Mouse (Mus musculus): Measurements from ENCODE around the gene Bckdhb.
"Not testable (repeated sequence)": the region's sequence is repeated elsewhere in the genome, so short reads cannot be mapped to it uniquely, and the experiment has no call there.

Bckdhb gene

DNA sequence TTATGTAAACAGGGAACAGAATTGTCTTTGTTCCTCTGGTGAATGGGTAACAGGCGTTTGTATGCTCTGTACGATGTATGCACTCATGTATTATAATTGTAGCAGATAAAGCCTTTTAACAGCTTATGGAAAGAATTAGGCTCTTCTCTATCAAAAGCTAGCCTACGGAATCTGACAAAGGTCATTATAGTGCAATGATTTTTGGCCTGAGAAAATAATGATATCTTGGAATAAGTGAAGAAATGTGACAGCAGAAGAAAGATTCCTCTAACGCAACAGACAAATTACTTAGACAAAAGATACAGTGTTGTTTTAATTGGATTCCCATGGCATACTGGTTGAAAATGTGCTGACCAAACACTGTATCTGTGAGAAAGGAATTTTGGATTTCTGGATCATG, 122.0 kb downstream of the Bckdhb start:
- no peak for DNase-seq

DNA sequence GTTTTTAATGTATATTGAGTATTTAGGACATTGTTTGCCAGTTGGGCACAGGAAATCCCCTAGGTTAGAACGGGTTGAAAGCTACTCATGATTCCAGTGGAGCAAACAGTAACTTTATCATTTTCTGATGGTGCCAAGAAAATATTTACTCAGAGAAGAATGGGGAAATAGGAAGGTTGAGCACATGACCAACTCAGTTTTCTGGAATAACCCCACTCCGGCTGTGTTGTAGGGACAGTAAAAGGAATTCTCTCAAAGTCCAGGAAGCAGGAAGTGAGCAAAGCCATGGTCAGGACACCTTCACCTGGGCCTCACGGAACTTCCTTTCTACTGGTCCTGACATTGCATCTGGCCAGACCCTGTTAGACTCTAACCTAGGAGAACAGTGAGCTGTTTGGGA, 122.5 kb downstream of the Bckdhb start:
- no peak for DNase-seq

GRCm38 (mm10) chr9:84049142-84049541, 124.2 kb downstream of the Bckdhb start:
- DNase-seq = no peak

- DNase-seq = no peak
Observed at GRCm38 (mm10) chr9:84050867-84051635, 126.1 kb downstream of the Bckdhb start.

DNA sequence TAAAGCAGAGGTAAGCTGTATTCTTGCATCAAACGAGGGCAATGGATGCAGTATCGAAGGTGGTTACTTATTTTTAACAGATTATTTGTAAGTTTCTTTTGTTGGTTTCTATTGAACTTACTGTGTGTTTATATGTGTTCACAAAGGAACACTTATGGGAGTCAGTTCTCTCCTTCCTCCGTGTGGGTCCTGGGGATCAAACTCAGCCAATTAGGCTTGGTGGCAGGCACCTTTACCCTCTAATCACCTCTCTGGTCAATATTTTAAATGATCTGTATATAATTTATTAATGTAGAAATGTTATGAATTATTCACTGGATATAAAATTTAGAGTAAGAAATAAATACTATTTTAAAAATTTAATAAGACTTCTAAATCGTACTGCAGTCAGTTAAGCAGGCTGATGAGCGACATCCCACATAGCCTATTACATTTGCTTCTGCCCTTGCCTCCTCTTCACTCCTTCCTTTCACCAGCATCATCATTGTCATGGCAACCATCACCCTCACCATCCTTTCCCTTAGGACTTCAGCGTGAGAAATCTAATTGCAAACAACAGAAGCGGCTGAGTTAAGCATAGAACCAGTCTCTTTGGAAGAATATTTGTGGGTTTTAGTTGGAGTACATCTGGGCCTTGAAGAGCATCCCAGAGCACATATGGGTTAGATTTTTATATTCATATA, 130.3 kb downstream of the Bckdhb start:
- DNase-seq = no peak

DNA sequence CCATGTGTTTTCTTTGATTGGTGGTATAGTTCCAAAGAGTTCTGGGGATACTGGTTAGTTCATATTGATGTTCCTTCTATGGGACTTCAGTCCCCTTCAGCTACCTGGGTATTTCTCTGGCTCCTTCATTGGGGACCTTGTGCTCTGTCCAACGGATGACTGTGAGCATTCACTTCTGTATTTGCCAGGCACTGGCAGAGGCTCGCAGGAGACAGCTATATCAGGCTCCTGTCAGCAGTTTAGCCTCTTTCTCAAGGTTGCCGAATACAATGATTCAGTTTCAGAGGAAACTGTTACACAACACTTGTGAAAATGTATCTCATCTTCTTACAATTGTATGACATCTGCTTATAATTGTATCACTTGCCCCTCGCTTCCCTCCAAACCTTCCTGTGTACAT, 135.8 kb downstream of the Bckdhb start:
- not testable (repeated sequence) for DNase-seq

DNA sequence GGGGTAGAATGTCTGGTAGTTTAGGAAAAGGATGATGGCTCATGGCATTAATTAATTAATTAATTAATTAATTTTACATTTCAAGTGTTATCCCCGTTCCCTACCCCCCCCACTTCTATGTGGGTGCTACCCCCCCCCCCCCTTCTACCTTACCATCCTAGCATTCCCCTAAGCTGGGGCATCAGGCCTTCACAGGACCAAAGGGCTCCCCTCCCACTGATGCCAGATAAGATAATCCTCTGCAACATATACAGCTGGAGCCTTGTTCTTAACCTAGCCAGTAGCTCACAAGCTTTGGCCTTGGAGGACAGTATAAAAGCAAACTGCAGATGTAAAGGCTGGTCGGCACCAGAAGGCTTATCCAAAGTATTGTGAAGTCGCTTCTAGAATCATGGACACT, 138.7 kb downstream of the Bckdhb start:
- no peak for DNase-seq

- no peak for DNase-seq
Observed at GRCm38 (mm10) chr9:84064113-84064512, 139.2 kb downstream of the Bckdhb start.

DNA sequence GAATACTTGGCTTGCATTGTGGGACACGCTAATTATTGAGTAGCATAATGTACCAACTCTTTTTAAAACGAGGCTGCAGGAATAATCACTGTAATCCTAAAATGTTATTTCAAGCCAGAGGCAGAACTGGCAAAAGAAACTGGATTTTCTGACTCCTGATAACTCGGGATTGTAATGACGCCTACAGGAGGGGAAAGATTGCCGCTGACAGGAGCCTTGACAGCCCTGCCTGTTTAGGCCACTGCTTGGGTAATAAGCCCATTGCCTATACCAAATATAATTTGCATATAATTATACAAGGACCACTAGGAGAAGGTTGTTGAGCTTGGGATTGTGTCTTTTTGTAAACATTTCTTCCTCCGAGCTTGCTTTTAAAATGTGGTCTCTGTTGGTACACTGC, 145.3 kb downstream of the Bckdhb start:
- no peak for DNase-seq

DNA sequence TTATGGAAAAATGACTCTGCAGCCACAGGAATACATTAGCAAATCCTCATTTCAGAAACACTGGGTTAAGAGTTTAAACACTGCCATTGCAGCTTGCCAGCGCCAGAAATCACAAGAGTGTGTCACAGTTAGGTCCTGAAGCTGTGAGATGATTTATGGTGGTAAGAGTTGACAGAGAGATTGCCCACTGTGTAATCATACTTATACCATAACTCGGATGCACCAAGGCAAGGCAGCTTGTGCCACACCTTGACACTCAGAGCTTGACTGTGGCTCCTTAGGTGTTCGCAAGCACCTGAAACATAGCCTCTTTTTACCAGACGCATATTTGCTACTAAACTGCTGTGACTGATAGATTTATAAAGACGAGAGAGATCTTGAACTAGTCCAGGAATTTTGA, 145.8 kb downstream of the Bckdhb start:
- DNase-seq = no peak

DNA sequence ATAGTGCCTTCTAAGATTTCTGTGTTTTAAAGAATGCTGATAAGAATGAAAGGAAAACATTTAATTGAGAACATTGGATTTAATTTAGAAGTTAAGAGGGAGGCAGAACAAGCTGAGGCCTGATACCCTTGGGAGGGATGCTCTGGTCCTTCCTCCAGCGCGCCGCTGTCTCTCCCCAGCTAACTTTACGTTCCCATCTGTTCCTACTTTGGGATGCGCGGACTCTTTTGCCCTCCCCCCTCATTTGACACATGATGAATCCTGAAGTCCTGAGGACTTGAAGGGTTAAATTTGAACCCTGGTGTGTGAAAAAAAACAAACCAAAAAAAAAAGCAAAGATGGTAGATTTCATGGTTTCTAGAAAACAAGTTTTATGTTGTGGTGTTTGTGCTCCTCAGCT, 147.6 kb downstream of the Bckdhb start:
- no peak for DNase-seq

GRCm38 (mm10) chr9:84073237-84073636, 148.3 kb downstream of the Bckdhb start:
- no peak for DNase-seq

DNA sequence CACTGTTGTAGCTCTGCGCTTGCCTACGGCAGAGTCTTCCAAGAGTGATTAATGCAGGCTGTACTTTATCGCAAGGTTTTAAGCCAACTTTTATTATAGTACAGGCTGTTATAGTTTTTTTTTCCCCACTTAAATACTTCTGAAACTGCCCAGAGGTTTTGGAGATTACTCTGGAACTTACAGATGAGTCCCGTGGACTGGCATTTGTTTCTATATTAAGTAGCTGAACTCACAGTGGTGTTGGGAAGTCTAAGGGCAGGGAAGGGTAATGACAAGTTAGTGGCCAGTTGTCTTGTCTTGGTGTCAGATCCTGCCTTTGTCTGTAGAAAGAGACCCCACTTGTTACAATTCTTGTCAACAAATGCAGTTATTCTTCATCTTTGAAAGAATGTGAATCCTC, 158.6 kb downstream of the Bckdhb start:
- no peak for DNase-seq

DNA sequence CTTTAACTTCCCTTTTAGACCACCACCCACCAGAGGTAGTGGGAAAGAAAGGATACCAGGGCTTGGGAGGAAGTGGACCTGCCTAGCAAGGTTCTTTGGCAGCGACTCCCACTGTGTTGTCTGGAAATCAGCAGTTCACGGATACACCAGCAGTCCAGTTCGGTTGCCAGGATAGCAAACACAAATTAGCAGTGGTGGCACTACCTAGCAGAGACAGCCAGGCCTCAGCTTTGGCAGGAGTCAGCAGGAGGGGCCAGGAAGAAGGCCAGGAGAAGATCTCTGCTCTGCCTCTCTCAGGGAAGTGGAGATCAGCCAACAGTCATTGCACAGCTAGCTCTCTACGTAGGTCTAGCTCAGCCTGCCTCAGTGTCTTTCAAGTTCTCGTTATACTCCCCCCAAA, 159.7 kb downstream of the Bckdhb start:
- no peak for DNase-seq

GRCm38 (mm10) chr9:84090316-84091063, 165.5 kb downstream of the Bckdhb start:
- DNase-seq = no peak

- no peak for DNase-seq
Observed at GRCm38 (mm10) chr9:84092994-84093393, 168.0 kb downstream of the Bckdhb start.

GRCm38 (mm10) chr9:84094111-84094510, 169.2 kb downstream of the Bckdhb start:
- no peak for DNase-seq

DNA sequence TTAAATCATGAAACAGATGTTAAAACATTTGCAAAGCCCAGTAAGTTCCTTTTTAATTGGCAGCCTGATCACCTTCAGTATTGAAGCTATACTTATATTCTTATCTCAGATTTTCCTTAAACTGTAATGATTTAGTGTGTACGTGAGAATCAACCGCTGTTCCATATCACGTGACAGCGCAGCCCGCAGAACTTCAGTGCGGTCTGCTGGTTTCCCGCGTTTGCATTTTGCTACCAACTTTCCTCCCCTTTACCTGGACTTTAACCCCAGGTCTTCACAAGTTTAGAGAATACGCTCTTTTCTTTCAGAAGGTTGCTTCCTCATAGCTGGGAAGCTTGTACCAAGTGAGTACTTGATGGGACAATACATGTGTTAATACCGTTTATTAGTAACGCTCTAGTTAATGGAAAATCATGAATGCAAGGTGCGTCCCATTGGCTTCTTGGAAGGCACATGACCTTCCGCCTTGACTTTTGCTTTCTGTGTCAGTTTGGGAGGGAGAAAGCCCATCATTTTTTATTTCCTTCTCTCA, 171.6 kb downstream of the Bckdhb start:
- DNase-seq = no peak

- DNase-seq = no peak
Observed at GRCm38 (mm10) chr9:84103344-84103743, 178.4 kb downstream of the Bckdhb start.

DNA sequence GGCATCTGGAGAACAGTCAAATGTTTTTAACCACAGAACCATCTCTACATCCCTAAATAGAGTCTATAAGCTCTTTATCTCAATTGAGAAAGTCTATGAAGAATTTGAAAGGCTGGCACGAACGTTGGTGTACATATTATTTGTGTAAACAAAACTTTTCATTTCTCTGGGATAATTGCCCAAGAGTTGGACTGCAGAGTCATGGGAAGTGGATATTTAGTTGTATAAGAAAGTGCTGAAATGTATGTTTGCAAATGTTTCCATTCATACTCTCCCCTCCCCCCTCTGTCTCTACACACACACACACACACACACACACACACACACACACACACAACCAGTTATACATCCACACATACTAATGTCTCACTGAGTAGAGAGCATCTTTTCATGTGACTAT, 181.5 kb downstream of the Bckdhb start:
- no peak for DNase-seq

- DNase-seq = no peak
Observed at GRCm38 (mm10) chr9:84107045-84107813, 182.3 kb downstream of the Bckdhb start.

- no peak for DNase-seq
Observed at GRCm38 (mm10) chr9:84108534-84108933, 183.6 kb downstream of the Bckdhb start.

Data from kidney, postnatal 4 days (tissue).